Mouse (Mus musculus) lung, embryonic 14.5 days (tissue): ENCODE measurements at regions not wholly inside any gene's neighbourhood (a gene's known extent, or its start where the extent isn't known, plus 50 kb on each side); places are given as distances from the start of the nearest gene placed in this dataset.
A peak's percentile ranks its signal among the peaks of the same experiment; 100 is the strongest.

Source experiments
- ATAC-seq: fragments of 200-750 bp; cut with Nextera tagmentation; 2 replicates; pipeline ENCODE4 v1.8.0; 2017; ENCODE audit warnings: mild to moderate bottlenecking, moderate TSS enrichment, moderate library complexity; ENCODE audit not compliant: insufficient read depth
- DNase-seq: peaks from one replicate; pipeline ENCODE4 v3.0.0-alpha.2; 2015
- H3K27ac ChIP-seq: fragments of 300-500 bp; sonication (generic); 2 replicates; pipeline ENCODE4 v1.5.1; 2014; ENCODE audit warnings: low read depth, mild to moderate bottlenecking, moderate library complexity
- H3K27me3 ChIP-seq: fragments of 300-500 bp; sonication (generic); 2 replicates; pipeline ENCODE4 v1.6.1; 2014; ENCODE audit warnings: low read length, control low read depth; ENCODE audit not compliant: insufficient read depth
- H3K36me3 ChIP-seq: fragments of 300-500 bp; sonication (generic); 2 replicates; pipeline ENCODE4 v1.6.1; 2014; ENCODE audit warnings: control low read depth; ENCODE audit not compliant: insufficient read depth
- H3K4me1 ChIP-seq: fragments of 300-500 bp; sonication (generic); 2 replicates; pipeline ENCODE4 v1.6.1; 2014; ENCODE audit warnings: antibody characterized with exemption, control low read depth; ENCODE audit not compliant: insufficient read depth
- H3K4me2 ChIP-seq: fragments of 300-500 bp; sonication (generic); 2 replicates; pipeline ENCODE4 v1.6.1; 2014; ENCODE audit warnings: mild to moderate bottlenecking
- H3K4me3 ChIP-seq: fragments of 300-500 bp; sonication (generic); 2 replicates; pipeline ENCODE4 v1.5.1; 2014; ENCODE audit warnings: low read depth, low read length
- H3K9ac ChIP-seq: fragments of 300-500 bp; sonication (generic); 2 replicates; pipeline ENCODE4 v1.6.1; 2014
- H3K9me3 ChIP-seq: fragments of 300-500 bp; sonication (generic); 2 replicates; pipeline ENCODE4 v1.6.1; 2016; ENCODE audit warnings: low read depth, low read length, control low read depth
- CTCF ChIP-seq: IDR thresholded peaks from 2 replicates; pipeline ENCODE4 v1.5.1; 2016; ENCODE audit warnings: antibody characterized with exemption, low read depth
- WGBS: fragments of 180-500 bp; shearing (Covaris S2); extraction: QIAGEN DNeasy Blood & Tissue Kit; methylation state at CpG from one replicate; pipeline ENCODE4 v1.1.7; 2014; 5-methylcytosine and 5-hydroxymethylcytosine counted together

DNA sequence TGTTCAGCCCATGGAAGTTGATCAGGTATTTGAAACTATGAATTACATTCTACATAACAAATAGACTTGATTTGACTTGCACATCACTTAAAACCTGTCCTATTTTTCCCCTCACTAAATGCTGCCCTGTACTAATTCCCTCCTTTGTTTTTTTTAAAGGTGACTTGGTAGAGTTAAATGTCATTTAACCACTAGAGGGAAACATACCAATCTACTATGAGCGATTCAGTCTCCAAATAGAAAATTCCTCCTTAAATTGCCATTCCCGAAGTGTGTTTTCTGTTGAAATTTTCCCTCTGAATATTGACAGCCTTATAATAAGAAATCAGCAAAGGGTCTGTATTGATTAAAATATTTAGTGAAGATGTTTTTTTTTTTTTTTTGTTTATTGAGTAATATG, 653.4 kb downstream of the Epha7 start:
- Histone ChIP-seq H3K4me2 (no peak overlapping the region), H3K4me3 (no peak overlapping the region), H3K27ac (no peak overlapping the region), H3K9me3 (no peaks in the 10 kb centered on the region), H3K27me3 (no peaks in the 10 kb centered on the region), H3K9ac (no peak overlapping the region), H3K4me1 (no peaks in the 10 kb centered on the region), H3K36me3 (no peaks in the 10 kb centered on the region)
- WGBS, result 51% methylated on average over 2 of the region's 2 CpGs
- TF ChIP-seq CTCF, result no peak; the same call in 1 of the 2 replicates
- ATAC-seq (no peak), DNase-seq (peak; percentile 32)

GRCm38 (mm10) chr4:29480384-29481092, 667.6 kb downstream of the Epha7 start:
- ATAC-seq (no peak), DNase-seq (no peak)
- Histone ChIP-seq H3K9ac (no peak overlapping the region), H3K4me3 (no peak overlapping the region), H3K4me2 (no peak overlapping the region), H3K27ac (no peak overlapping the region), H3K4me1 (no peaks in the 10 kb centered on the region), H3K9me3 (no peaks in the 10 kb centered on the region), H3K36me3 (no peaks in the 10 kb centered on the region), H3K27me3 (no peaks in the 10 kb centered on the region)
- 44% methylated on average over 2 of the region's 2 CpGs for WGBS
- no peak for TF ChIP-seq CTCF

DNA sequence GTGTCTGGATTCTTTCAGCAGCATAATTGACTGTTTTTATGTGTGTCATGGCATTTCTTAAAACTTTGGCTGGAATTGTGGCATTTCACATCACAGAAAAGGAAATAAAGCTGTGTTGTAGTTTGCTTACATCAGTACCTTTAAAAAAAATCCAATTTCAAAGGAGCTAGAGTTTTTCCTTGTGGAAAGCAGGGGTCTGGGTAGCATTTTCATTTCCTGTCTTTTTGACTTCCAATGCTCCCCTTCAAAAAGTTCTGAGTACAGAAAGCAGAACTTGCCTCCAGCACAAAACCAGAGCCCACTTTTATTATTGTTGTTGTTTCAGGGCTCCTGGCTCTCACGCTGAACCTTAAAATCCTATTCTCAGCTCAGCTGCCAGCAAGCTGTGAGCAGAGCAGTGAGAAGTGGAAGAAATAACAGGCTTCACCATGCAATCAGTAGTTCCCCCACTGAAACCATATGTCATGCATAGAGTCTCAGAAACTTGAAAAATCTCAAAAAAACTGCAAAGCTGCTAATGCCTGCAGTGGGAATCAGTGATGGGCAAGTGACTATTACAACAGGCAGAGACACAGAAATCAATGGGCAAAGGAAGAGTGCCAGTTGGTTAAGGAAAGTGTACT, 668.3 kb downstream of the Epha7 start:
- no peaks in the 10 kb centered on the region for H3K27me3 ChIP-seq
- H3K4me1 ChIP-seq, result no peaks in the 10 kb centered on the region
- ATAC-seq (no peak), DNase-seq (no peak)
- H3K27ac ChIP-seq, result 0 out of 2 replicates have a peak overlapping the region, but pooled peaks have one; percentile 12
- no peak overlapping the region for H3K4me3 ChIP-seq
- 48% methylated on average over 1 of the region's 1 CpGs for WGBS
- no peaks in the 10 kb centered on the region for H3K36me3 ChIP-seq
- no peak overlapping the region for H3K9ac ChIP-seq
- no peak for TF ChIP-seq CTCF
- H3K4me2 ChIP-seq, result no peak overlapping the region
- H3K9me3 ChIP-seq, result no peaks in the 10 kb centered on the region

DNA sequence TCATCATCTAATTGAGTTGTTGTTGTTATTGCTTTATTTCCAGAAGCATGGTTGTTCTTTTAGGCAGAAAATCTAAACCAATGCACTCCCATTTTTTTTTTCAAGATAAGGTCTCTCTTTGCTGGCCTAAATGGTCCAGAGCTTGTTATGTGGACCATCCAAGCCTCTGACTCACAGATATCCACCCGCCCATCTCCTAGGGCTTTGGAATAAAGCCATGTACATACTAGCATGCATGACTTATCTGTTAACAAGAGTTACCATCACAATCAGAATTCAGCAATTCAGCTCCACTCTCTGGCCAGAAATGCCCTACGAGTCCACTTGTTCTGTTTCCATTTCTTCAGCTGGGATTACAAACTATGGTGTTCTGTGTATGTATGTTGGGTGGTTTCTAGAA, 669.5 kb downstream of the Epha7 start:
- H3K36me3 ChIP-seq, result no peaks in the 10 kb centered on the region
- no peaks in the 10 kb centered on the region for H3K27me3 ChIP-seq
- H3K4me1 ChIP-seq, result no peaks in the 10 kb centered on the region
- no peak overlapping the region for H3K27ac ChIP-seq
- no peak for ATAC-seq
- WGBS, result 92% methylated on average over 2 of the region's 2 CpGs
- DNase-seq, result no peak
- no peak overlapping the region for H3K9ac ChIP-seq
- no peak for TF ChIP-seq CTCF
- H3K4me3 ChIP-seq, result no peak overlapping the region
- H3K4me2 ChIP-seq, result no peak overlapping the region
- H3K9me3 ChIP-seq, result no peaks in the 10 kb centered on the region

- Histone ChIP-seq H3K36me3 (no peaks in the 10 kb centered on the region), H3K4me3 (no peak overlapping the region), H3K4me2 (no peak overlapping the region), H3K4me1 (no peaks in the 10 kb centered on the region), H3K9me3 (no peaks in the 10 kb centered on the region), H3K27ac (no peak overlapping the region), H3K9ac (no peak overlapping the region), H3K27me3 (no peaks in the 10 kb centered on the region)
- DNase-seq (peak; percentile 54), ATAC-seq (no peak; the same call in 1 of the 2 replicates)
- no peak for TF ChIP-seq CTCF
- 46% methylated on average over 1 of the region's 1 CpGs for WGBS
Observed at GRCm38 (mm10) chr4:29500844-29501243, 687.9 kb downstream of the Epha7 start.

GRCm38 (mm10) chr4:29525051-29525450, 712.1 kb downstream of the Epha7 start:
- DNase-seq (no peak), ATAC-seq (no peak)
- H3K27me3 ChIP-seq, result no peaks in the 10 kb centered on the region
- no peaks in the 10 kb centered on the region for H3K9me3 ChIP-seq
- WGBS, result 44% methylated on average over 4 of the region's 4 CpGs
- no peak overlapping the region for H3K4me3 ChIP-seq
- peak; percentile 29; the same call in 1 of the 2 replicates for TF ChIP-seq CTCF
- no peak overlapping the region for H3K4me2 ChIP-seq
- H3K36me3 ChIP-seq, result no peaks in the 10 kb centered on the region
- H3K27ac ChIP-seq, result no peak overlapping the region
- H3K9ac ChIP-seq, result no peak overlapping the region
- no peaks in the 10 kb centered on the region for H3K4me1 ChIP-seq

- DNase-seq, result peak; percentile 91
- Histone ChIP-seq H3K4me1 (no peaks in the 10 kb centered on the region), H3K4me3 (no peak overlapping the region), H3K9me3 (no peaks in the 10 kb centered on the region), H3K27ac (no peak overlapping the region; the same call in 1 of the 2 replicates), H3K4me2 (no peak overlapping the region), H3K36me3 (no peaks in the 10 kb centered on the region), H3K9ac (no peak overlapping the region), H3K27me3 (no peaks in the 10 kb centered on the region)
- ATAC-seq, result peak; percentile 75
- 63% methylated on average over 5 of the region's 5 CpGs for WGBS
- TF ChIP-seq CTCF, result no peak
Observed at GRCm38 (mm10) chr4:29525769-29526658, 713.1 kb downstream of the Epha7 start.
